22 mouse cellular contexts compared by ENCODE assay signal in the genomic region with DNA sequence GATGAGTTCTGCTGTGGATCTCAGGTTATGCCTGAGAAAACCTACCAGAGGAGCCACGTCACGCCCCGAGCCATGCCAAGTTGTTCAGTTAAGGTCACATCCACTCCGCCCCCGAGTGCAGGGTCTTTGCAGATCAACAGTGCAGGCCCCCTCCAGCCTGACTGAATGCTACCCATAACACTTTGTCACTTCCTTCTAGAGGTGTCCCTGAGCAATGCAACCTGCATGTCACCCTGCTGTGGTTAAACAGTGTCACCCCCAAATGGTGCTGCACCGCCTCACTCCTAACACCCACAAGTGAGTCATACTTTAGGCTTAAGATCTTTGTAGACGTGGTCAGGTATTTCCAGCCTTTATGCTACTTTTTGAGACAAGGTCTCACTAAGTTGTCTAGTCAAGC. TPM values are rescaled to one million over a fixed set of nuclear protein-coding genes. Genes with fewer than 3 reads are reported as not detected.
DNase-seq lines count a peak whose midpoint lies in the region; ATAC-seq and TF ChIP-seq lines count a peak whose summit lies in the region.
"Had no signal": no experiment of that assay in that cellular context is flagged by ENCODE, and none has a peak within 500 bp of the region (broad histone marks: within the 10 kb centered on the region; RNA-seq: fewer than 3 reads in every experiment).

No protein-coding gene starts in this region.

- no peak overlapping the region for H3K9ac ChIP-seq in midbrain, embryonic 16.5 days (ENCODE audit: low read depth, low read length)
- no peak overlapping the region for H3K9ac ChIP-seq in lung, postnatal 0 days (replicated peaks; ENCODE audit: low read depth)
- H3K9ac ChIP-seq: embryonic facial prominence, embryonic 12.5 days; forebrain, embryonic 13.5 days; forebrain, embryonic 15.5 days; forebrain, postnatal 0 days had no signal

- no peaks in the 10 kb centered on the region for H3K9me3 ChIP-seq in midbrain, embryonic 16.5 days (replicated peaks; ENCODE audit: control insufficient read depth, low read length, poor library complexity, severe bottlenecking)
- H3K9me3 ChIP-seq in lung, postnatal 0 days (ENCODE audit: low read length): no peaks in the 10 kb centered on the region
- H3K9me3 ChIP-seq: embryonic facial prominence, embryonic 12.5 days; forebrain, embryonic 13.5 days; forebrain, embryonic 15.5 days had no signal

- no peaks in the 10 kb centered on the region for H3K36me3 ChIP-seq in small intestine, adult 2 months (ENCODE audit: control insufficient read depth, insufficient read depth, low read length)
- no peaks in the 10 kb centered on the region for H3K36me3 ChIP-seq in midbrain, embryonic 16.5 days (ENCODE audit: control insufficient read depth, insufficient read depth, low read length)
- no peaks in the 10 kb centered on the region for H3K36me3 ChIP-seq in lung, postnatal 0 days (ENCODE audit: insufficient read depth, low read length)
- H3K36me3 ChIP-seq: embryonic facial prominence, embryonic 12.5 days; forebrain, embryonic 15.5 days had no signal

- WGBS in small intestine, adult 2 months: 65% methylated on average over 7 of the region's 7 CpGs
- 86% methylated on average over 7 of the region's 7 CpGs for WGBS in midbrain, embryonic 16.5 days
- 74% methylated on average over 7 of the region's 7 CpGs for whole genome bisulfite sequencing in lung, postnatal 0 days

- peak; percentile 68 for ATAC-seq in monocyte, adult 5-6 weeks (replicated peaks; ENCODE audit: insufficient number of reproducible peaks, low FRiP score, low TSS enrichment, poor library complexity, severe bottlenecking)
- no peak for ATAC-seq in midbrain, embryonic 16.5 days
- no peak for ATAC-seq in lung, postnatal 0 days
- ATAC-seq: forebrain, embryonic 13.5 days; forebrain, embryonic 15.5 days; forebrain, postnatal 0 days had no signal

- peak overlapping the region; percentile 49; the same call in 1 of the 2 replicates for H3K27ac ChIP-seq in small intestine, adult 2 months (ENCODE audit: insufficient read depth, low read depth, low read length)
- H3K27ac ChIP-seq in midbrain, embryonic 16.5 days (ENCODE audit: low read length): no peak overlapping the region
- H3K27ac ChIP-seq in lung, postnatal 0 days (ENCODE audit: low read length): no peak overlapping the region
- H3K27ac ChIP-seq: embryonic facial prominence, embryonic 12.5 days; forebrain, embryonic 13.5 days; forebrain, embryonic 15.5 days had no signal

- TF ChIP-seq EP300 in lung, postnatal 0 days (IDR thresholded peaks at IDR 0.05): no peak

- no peaks in the 10 kb centered on the region for H3K27me3 ChIP-seq in small intestine, adult 2 months (ENCODE audit: control insufficient read depth, insufficient read depth, low read length)
- H3K27me3 ChIP-seq in midbrain, embryonic 16.5 days (ENCODE audit: control insufficient read depth, insufficient read depth, low read depth, low read length): no peaks in the 10 kb centered on the region
- H3K27me3 ChIP-seq in lung, postnatal 0 days (replicated peaks; ENCODE audit: insufficient read depth, low read length): no peaks in the 10 kb centered on the region
- H3K27me3 ChIP-seq: embryonic facial prominence, embryonic 12.5 days; forebrain, embryonic 15.5 days had no signal

- H3K4me2 ChIP-seq in midbrain, embryonic 16.5 days (ENCODE audit: low read length): no peak overlapping the region
- H3K4me2 ChIP-seq in lung, postnatal 0 days (replicated peaks; ENCODE audit: low read depth, low read length): no peak overlapping the region
- H3K4me2 ChIP-seq: embryonic facial prominence, embryonic 12.5 days; forebrain, embryonic 13.5 days; forebrain, embryonic 15.5 days had no signal

- H3K4me1 ChIP-seq in small intestine, adult 2 months (ENCODE audit: control insufficient read depth, insufficient read depth, insufficient read length, low read length): no peaks in the 10 kb centered on the region
- no peaks in the 10 kb centered on the region for H3K4me1 ChIP-seq in midbrain, embryonic 16.5 days (ENCODE audit: control insufficient read depth, insufficient read depth, low read length)
- no peaks in the 10 kb centered on the region for H3K4me1 ChIP-seq in lung, postnatal 0 days (ENCODE audit: insufficient read depth, low read depth, low read length)
- H3K4me1 ChIP-seq: embryonic facial prominence, embryonic 12.5 days; forebrain, embryonic 13.5 days had no signal

- no peak for TF ChIP-seq CTCF in small intestine, adult 2 months (IDR thresholded peaks at IDR 0.05; ENCODE audit: extremely low read depth, insufficient read length, insufficient replicate concordance, low read depth, low read length)
- no peak for TF ChIP-seq CTCF in lung, postnatal 0 days (IDR thresholded peaks at IDR 0.05)

- TF ChIP-seq POLR2A in small intestine, adult 2 months (IDR thresholded peaks at IDR 0.05; ENCODE audit: low read depth, low read length): no peak

- DNase-seq in cerebellum, postnatal 14 days: peak; percentile 37 to 44
- no peak for DNase-seq in cerebellum, adult 11 months
- peak; percentile 33 for DNase-seq in CD4-positive helper T cell, adult 2 months (ENCODE audit: low read depth, low spot score)
- no peak for DNase-seq in lung, postnatal 0 days (ENCODE audit: low spot score)
- no peak for DNase-seq in ovary, adult 18-20 months (ENCODE audit: low spot score)
- DNase-seq: adrenal gland, adult 2 months; adrenal gland, postnatal 10 days; adrenal gland, postnatal 25 days; B cell, adult 2 months; cerebellum, adult 18-20 months; cerebellum, adult 8-10 months; cerebellum, adult 9-11 months; embryo, embryonic 11 days; forebrain, postnatal 0 days had no signal

- H3K4me3 ChIP-seq in small intestine, adult 2 months (ENCODE audit: low read depth, low read length): no peak overlapping the region
- H3K4me3 ChIP-seq in midbrain, embryonic 16.5 days (ENCODE audit: low read depth, low read length): no peak overlapping the region
- H3K4me3 ChIP-seq in lung, postnatal 0 days (ENCODE audit: low read depth, low read length): no peak overlapping the region
- H3K4me3 ChIP-seq: embryonic facial prominence, embryonic 12.5 days; forebrain, embryonic 13.5 days; forebrain, embryonic 15.5 days had no signal

RNA-seq across cellular contexts. Expression of gene Man2b2, which starts 9.6 kb away (rescaled TPM):
- total RNA-seq in monocyte, adult 5-6 weeks (2017): 13.3 to 21.5 TPM (median 20.8 TPM) in 3 replicates
- 57.4 and 104 TPM in 2 replicates for polyA plus RNA-seq in small intestine, adult 2 months (2012; rRNA removed)
- polyA plus RNA-seq in midbrain, embryonic 16.5 days (2015; fragmentation: Nextera tagmentation; extraction: Ambion mirVana): 11.5 and 11.6 TPM in 2 replicates
- 14.8 and 15.7 TPM in 2 replicates for polyA plus RNA-seq in lung, postnatal 0 days (2015; fragmentation: Nextera tagmentation; extraction: Ambion mirVana)

RNA-seq across cellular contexts. Expression of gene Ppp2r2c, which starts 28.2 kb away (rescaled TPM):
- 0.10 TPM in 1 of 3 replicates, not detected in the others for total RNA-seq in monocyte, adult 5-6 weeks (2017)
- 0.62 and 0.89 TPM in 2 replicates for polyA plus RNA-seq in small intestine, adult 2 months (2012; rRNA removed)
- 56.8 and 61.1 TPM in 2 replicates for polyA plus RNA-seq in midbrain, embryonic 16.5 days (2015; fragmentation: Nextera tagmentation; extraction: Ambion mirVana)
- 0.04 TPM in 1 of 2 replicates, not detected in the other for polyA plus RNA-seq in lung, postnatal 0 days (2015; fragmentation: Nextera tagmentation; extraction: Ambion mirVana)
- total RNA-seq: common myeloid progenitor, adult 5-6 weeks; MEL had no signal

RNA-seq across cellular contexts. Expression of gene Mrfap1, which starts 43.5 kb away (rescaled TPM):
- total RNA-seq in monocyte, adult 5-6 weeks (2017): 214 to 260 TPM (median 240 TPM) in 3 replicates
- 69.3 and 132 TPM in 2 replicates for polyA plus RNA-seq in small intestine, adult 2 months (2012; rRNA removed)
- 278 and 289 TPM in 2 replicates for polyA plus RNA-seq in midbrain, embryonic 16.5 days (2015; fragmentation: Nextera tagmentation; extraction: Ambion mirVana)
- polyA plus RNA-seq in lung, postnatal 0 days (2015; fragmentation: Nextera tagmentation; extraction: Ambion mirVana): 281 and 298 TPM in 2 replicates

Comparison
In these comparisons a context has a peak if more than half of its experiments do, and no peak if none do; other contexts are left out.
1. DNase-seq: peak in cerebellum, postnatal 14 days (2 of 2) and CD4-positive helper T cell, adult 2 months (single experiment); none in cerebellum, adult 11 months (single experiment), lung, postnatal 0 days (single experiment) and ovary, adult 18-20 months (single experiment).
2. RNA of gene Ppp2r2c, which starts 28.2 kb away (polyA plus RNA-seq): 56.8 to 61.1 TPM in midbrain, embryonic 16.5 days; 0.62 to 0.89 TPM in small intestine, adult 2 months and 0.04 TPM in lung, postnatal 0 days; every median in the first group is over 10 times any median in the second.